Mouse (Mus musculus) right cerebral cortex, postnatal 25 days (tissue): ENCODE data around the gene Ovol2.
A peak's percentile ranks its signal among the peaks of the same experiment; 100 is the strongest.
"Not testable (repeated sequence)": the region's sequence is repeated elsewhere in the genome, so short reads cannot be mapped to it uniquely, and the experiment has no call there.

ENCODE experiments used
- DNase-seq: peaks from one replicate; pipeline ENCODE4 v3.0.0; 2022

The Ovol2 gene

DNA sequence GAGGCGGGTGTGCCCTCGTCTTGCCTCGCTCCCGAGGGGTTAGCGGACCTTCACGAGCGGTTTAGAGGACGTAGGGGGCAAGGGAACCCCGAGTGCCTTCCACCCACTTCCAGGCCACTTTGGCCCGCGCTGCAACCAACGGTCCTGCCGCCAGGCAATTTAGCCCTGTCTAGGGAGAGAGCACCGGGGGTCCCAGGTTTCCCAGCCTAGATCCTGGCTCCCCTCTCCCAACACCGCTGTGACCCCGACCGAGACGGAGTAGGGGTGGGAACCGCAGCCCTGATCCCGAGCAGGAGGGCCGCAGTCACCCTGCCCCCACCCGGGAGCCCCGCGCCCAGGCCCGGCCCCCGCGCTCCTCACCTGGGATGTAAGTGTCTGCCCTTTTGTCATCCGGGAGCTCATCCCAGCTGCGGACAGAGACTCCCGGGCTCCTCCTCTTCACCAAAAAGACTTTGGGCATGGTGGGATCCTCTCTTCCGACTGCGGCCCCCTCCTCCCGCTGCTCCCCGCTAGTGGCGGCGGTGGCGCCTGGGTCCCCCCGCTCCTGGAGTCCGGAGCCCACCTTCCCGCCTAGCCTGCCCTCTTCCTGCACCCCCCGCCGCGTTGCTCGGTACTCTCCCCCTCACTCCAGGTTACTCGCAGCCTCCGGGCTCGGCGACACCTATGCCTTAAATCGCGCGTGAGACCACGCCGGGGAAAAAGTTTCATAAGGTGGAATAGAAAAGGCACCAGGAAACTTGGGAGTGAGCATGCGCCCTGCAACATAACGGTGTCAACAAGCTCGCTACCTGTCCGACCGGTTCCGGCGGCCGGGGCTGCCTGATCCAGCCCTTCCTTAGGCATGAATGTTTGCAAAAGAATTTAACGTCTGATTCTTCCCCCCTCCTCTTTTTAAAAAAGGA is at the start of gene Ovol2:
Ovol2 (minus strand) TSS at position 746 of the 902 bp plus-strand sequence.
- peak; percentile 19 for DNase-seq

DNA sequence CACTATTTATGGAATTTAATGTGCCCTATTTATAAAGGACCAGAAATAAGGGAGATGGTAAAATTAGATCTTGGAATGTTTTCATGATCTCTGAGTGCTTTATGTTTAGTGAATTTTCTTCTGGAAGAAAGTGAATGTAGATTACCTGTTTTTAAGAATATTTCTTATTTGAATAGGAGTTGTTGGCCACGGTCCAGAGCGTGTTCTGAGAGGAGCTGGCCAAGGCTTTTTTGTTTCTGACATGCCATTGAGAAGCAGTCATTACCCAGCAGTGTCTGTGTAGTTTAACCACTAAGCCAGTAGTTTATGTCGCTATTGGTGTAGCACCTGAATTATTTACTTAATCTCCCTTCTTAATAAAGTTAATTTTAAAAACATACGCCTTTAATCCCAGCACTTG is 49.8 kb upstream of the Ovol2 start:
- DNase-seq: no peak

DNA sequence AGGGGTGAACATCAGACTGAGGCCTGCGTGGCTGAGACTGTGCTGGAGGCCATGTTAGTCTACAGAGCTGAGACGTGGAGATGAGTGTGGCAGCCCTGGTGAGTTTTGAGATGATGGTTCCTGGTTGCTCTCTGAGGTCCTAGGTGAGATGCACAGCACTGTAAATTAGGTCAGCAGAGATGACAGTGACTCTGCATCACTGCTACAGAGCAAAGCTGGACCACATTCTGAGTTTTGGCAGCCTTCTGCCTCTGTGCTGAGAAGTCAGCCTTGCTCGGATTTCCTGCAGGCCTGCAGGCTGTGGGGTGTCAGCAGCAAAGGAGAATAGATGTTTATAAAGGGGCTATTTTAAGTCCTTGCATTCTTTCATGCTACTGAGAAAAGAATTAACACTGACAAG is 49.3 kb upstream of the Ovol2 start:
- no peak for DNase-seq

DNA sequence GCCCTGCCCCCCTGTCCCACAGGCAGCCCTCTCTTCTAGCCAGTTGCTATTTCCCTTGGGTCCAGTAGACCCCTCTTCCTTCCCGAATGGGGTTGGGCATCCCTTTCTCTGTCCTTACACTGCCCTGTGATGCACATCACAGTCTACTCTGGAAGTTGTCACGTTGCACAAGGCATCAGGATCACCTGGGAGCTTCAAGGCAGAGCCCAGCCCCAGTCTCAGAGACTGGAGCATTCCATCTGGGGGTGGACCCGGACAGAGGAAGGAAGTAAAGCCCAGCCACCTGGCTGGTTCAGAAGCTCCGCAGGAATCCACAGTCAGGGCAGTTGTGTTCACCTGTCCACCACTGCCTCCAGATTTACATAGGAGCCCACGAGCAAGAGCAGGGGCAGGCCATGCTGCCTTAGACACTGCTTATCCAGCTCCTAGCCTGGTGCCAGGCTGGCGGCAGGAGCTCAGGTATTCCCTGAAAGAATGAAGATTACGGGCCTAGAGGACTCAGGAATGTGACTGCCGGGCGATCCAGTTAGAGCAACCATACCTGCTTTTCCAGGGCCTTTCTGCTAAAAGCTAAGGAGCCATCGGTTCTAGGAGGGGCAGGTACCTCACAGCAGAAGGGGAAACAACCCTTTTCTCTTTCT is 43.2 kb upstream of the Ovol2 start:
- no peak for DNase-seq

DNA sequence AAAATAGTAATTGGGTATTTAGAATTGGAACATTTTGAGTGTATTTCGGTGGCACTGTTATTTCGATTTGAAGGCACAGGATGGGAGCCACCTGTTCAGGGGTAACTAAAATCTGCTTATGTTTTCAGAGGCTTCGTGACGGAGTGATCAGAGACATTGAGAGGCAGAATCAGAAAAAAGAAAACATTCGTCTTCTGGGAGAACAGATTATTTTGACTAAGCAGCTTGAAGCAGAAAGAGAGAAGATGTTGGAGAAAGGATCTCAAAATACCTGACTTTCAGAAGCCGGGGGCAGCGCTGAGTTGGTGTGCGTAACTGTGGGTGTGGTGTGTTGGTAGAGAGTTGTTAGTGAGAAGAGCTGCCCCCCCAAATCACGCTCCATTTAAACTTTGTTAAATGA is 41.1 kb upstream of the Ovol2 start:
- DNase-seq: no peak

DNA sequence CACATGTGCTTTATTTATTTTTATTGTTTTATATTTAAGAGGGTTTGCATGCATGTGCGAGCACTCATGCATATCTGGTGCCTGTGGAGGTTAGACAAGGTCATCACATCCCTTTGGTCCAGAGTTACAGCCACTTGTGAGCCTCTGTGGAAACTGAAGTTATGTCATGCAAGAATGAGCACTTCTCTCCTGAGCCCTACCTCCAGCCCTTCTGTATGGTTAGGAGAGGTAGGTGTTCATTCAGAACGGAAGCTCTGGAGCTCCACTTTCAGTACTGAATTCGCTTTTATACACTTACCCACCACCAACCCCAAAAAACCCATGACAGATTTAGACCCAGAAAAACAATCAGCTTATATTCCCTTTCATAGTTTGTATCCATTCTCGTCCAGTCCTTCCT is 39.6 kb upstream of the Ovol2 start:
- DNase-seq: no peak

DNA sequence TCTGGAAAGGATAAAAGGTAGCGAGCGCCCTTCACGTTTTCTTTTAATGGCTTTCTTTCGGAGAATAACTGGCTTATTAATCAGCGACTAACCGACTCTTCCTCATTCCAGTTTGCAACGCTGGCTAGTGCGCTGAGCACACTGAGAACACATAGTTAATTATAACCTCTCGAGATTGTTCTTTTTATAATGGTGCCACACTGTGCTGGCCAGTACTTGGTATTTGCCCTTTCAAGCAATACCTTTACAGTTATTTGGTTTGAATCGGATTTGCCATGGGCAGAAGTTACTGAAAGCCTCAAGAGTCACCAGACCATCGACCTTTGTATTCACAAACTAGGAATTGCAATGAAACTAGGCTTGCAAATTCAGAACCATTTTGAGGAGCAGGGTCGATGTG is 37.6 kb upstream of the Ovol2 start:
- DNase-seq: no peak

DNA sequence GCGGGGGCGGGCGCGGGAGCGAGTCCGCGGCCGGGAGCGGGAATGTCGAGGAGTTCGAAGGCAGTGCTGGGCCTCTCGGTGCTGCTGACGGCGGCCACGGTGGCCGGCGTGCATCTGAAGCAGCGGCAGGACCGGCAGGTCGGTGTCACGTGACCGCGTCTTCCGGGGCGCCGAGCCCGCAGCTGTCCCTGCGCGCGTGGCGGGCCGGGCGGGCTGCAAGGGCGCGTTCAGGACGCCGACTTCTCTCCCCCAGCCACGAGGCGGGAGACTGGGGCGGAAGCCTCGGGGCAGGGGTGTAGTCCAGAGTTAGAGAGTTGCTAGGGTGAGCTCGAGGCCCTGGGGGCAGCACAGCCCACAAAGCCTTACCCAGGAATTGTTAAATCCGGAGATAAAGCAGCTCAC is 37.1 kb upstream of the Ovol2 start:
- peak; percentile 88 for DNase-seq

DNA sequence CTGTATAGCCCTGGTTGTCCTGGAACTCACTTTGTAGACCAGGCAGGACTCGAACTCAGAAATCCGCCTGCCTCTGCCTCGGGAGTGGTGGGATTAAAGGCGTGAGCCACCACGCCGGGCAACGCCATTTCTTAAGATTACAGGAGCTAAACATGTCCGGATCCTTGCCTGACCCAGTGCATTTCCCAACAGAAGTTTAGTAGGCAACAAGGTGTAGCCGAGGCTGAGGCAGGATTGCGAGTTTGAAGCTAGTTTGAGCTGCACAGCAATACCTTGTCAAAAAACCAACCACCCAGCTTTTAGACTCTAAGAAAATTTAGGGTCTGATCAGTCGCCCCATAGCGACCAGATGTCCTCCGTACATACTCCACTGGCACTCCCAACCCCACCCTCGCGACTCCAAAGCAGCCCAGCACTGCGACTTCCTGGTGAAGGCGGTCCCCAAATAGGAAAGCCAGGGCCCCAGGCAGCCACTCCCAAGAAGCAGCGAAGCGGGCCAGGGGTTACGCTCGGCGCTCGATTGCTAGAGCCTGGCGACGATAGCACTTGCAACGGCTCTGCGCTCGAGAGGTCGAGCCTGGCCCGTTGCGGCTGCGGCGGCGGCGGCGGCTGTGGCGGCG is 36.6 kb upstream of the Ovol2 start, which contains the start of the genes Kat14 and Pet117:
Kat14 (plus strand) TSS at position 584 of the 620 bp plus-strand sequence.
Pet117 (plus strand) TSS at position 597 of the 620 bp plus-strand sequence.
- DNase-seq: peak; percentile 92

DNA sequence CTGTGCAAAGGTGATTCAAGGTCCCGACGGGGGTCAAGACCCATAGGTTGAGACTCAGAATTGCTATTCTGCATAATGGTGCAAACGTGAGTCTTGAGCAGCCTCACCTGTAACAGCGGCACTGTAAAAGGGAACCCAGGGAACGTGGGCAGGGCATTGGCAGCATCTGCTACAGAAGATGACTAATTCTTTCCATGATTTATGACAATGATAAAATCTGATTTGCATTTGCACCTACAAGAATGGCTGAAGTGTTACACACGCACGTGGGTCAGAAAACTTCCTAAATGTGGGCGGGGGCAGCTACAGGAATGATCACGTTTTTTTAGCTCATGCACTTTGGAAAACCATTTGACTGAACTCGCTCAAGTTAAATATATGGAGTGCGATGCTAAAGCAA is 20.9 kb upstream of the Ovol2 start:
- peak; percentile 19 for DNase-seq

DNA sequence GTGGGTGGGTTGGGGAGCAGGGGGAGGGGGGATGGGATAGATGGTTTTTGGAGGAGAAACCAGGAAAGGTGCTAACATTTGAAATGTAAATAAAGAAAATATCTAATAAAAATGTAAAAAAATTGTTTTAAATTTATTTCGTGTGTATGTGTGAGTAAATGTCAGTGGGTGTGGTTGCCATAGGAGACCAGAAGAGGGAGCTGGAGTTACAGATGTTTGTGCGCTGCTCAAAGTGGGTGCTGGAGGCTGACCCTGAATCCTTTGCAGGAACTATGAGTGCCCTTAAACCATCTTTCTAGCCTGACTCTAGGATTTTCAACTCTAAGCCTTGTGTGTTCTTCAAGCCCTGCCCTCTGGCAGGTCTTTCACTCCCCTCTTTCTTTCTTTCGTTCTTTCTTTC is 16.6 kb upstream of the Ovol2 start:
- DNase-seq: no peak

DNA sequence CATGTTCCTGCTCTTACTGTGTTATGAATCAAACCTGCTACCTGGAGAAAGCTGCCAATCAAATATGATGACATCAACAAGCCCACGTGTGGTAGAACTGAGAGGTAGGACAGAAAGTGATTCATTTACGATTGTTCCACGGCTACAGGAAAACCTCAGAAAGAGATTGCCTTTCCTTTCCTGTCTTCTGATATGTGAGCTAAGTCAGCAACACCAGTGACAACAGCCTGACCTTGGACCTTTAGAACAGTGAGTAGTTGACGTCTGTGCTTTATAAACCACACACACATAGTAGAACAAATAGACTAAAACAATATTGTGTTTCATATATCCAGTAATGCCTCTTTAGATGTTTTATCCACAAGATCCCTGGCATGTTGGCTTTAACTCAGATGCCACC is 11.2 kb upstream of the Ovol2 start:
- no peak for DNase-seq

DNA sequence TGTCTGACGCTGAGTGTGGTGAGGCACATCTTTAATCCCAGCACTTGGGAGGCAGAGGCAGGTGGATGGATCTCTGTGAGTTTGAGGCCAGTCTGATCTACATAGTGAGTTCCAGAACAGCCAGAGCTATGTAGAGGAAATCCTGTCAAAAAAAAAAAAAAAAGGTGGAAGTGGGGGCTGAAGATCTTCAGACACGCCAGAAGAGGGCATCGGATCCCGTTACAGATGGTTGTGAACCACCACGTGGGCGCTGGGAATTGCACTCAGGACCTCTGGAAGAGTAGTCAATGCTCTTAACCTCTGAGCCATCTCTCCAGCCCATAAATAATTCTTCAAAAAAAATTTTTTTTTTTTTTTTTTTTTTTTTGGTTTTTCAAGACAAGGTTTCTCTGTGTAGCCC is 6.2 kb upstream of the Ovol2 start:
- DNase-seq: not testable (repeated sequence)

DNA sequence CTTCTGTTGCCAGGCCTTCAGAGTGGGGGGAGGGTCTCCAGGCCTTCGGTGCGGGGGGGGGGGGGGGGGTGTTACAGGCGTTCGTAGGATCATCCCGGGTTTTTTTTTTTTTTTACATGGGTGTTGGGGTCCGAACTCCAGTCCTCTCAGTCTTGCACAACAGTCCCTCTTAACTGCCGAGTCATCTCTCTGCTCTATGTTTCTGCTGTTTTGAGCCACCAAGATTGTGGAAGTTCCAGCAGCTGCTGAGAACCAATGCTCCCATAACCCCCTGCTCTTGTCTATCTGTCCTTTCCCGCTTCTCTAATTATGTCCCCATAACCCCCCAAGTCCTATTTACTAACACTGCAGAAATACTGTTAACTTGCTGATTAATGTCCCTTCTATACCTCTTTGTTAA is 5.8 kb upstream of the Ovol2 start:
- DNase-seq: no peak

DNA sequence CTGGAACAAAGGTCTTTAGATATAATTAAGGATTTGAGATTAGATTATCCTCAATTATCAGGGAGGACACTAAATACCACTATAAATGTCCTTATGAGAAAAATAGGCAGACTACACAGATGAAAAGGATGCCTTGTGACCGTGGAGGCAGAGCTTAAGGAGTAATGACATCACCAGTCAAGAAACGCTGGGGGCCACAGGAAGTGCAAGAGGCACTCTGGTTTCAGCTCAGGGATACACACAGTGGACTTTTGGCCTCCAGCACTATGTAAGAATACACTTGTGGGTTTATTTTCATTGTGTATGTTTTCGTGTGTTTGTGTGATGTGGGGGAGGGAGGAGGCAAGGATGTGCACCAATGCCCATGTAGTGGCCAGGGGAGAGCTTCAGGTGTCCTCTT is 5.3 kb upstream of the Ovol2 start:
- no peak for DNase-seq

DNA sequence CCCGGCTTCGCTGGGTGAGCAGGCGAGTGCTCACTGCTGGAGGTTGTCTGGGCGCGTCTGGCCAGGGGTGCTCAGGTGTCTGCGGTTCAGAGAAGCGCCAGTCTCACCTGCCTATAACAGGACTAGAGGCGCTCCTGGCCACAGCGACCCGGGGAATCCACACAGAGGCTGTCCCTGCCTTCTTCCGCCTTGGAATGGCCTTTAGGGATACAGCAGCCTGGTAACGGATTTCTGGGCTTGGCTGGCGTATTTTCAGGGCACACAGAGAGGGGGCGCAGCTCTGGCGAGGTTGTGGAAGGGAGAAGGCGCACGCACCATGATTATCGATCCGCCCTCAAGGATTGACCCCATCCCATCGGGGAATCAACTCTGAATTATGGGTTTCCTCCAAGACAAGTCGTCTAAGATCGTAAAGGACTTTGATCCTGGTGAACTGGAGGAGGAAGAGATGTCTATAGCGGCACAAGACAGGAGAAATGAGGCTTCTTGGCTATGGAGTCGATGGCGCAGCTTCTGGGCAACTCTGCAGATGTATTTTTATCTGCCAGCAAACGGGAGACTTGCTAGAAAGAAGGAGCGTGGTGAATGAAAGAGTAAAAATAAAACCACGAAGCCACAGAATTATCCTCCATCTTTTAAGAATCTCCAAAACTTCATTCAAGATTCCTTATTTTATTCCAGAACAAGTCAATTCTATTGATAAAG is 1.3 kb upstream of the Ovol2 start:
- DNase-seq: peak; percentile 40

DNA sequence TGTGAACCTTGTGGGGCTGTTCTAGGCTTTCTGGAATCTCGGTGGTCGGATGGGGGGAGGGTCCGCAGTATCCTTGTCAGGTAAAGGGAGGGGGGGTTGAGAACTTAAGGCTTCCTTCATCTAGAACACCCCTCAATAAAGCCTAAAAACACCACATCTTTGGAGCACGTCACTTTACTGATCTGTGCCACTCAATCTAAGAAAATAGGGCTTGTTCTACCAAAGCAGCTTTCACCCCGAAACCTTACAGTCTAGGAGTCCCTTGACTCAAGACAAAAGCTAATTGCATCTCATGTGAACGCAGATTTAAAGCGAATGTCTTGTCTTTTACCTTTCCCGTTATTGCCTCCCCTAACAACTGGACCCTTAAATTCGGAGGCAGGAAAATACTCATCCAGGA is 540 bp upstream of the Ovol2 start:
- no peak for DNase-seq

DNA sequence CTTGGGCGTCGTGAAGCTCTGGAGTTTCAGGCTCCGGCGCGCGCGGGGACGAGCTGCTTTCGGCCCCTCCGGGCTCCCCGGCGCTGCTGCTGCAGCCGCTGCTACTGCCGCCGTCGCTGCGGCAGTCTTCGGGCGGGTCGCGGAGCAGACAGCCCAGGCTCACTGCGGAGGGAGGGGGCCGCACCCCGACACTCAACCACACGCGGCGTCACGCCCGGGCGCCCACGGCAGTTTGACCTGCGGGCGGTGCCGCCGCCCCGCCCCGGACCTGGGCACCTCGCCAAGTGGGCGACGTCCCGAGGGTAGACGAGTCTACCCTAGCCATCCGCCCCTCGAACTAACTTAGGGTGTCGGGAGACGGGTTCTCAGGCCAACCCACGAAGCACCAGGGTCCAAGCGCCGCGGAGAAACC is 980 bp downstream of the Ovol2 start:
- no peak for DNase-seq

DNA sequence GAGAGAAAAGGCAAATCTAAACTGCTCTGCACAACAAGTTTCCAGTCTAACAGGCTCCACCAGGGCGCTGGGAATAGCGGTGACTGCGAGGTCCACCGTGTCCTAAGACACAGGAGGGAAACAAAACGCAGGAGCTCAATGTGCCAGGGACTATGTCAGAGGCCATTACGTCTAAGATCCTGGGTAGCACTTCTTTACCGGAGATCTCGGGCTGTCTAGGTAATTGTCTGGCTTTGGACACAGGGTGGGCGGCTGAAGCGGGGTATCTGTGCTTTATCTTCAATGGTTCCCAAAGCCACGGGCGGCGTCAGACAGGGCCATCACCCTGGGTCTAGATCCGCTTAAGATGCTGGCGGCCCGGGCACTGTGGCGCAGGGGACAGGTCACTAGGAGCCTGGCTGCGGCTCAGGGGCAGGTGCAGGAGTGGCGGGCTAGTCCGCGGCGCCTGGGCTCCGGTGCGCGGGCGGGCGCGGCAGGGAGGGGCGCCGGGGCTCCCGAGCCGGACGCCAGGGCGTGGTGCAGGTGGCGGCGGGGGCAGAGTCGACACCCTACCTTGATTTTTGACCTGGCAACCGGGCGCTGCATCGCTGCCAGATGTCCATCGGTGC is 1.5 kb downstream of the Ovol2 start:
- peak; percentile 33 for DNase-seq

DNA sequence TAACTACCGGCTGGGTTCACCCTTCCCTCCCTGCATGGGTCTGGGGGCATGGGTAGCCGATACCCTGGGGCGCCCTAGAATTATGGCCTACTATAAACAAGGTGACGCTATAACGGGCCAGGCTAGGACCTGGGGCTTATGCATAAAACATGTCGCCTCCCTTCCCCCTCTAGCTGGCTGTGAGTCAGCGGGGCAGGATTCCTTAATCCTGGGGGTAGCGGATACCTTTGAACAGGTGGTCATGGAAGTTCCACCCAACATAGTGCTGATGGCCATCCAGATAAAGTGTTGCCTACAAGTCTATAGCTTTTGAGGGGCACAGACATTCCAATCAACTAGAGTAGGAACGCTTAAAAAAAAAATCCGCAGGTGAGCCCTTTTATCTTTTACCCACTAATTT is 2.0 kb downstream of the Ovol2 start:
- DNase-seq: no peak

DNA sequence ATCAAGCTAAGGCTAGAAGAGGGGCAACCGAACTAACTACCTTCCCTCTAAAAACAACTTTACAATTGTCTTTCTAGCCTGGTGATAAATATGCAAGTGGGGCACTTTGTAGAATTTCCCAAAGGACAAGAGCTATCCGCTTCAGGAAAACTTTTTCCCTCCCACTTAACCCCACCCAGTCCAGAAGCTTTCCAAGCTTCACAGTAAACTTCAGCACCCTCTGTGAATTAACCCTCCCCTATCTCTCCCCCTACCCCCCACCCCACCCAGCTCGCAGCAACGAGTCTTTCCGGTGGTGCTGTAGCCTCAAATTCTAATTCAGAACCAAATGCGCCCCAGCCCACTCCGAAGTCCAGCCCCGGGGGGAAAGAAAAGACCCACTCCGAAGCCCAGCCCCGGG is 2.5 kb downstream of the Ovol2 start:
- DNase-seq: no peak

DNA sequence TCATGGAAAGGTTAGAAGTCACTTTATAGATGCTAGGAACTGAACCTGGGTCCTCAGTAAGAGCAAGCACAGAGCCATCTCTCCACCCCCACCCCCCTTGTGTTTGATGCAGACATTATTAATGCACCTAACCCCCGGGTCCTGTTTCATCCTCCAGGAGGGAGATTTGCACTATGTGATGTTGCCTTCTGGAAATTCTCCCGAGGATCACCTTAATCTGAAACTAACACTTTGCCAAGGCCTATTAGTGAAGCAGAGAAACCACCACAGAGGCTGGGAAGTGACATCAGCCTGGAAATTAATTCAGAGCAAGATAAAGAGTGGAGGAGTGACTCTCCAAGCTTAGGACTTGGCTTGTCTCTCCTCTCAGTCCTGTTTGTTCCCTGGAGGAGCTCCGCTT is 7.7 kb downstream of the Ovol2 start:
- DNase-seq: no peak

DNA sequence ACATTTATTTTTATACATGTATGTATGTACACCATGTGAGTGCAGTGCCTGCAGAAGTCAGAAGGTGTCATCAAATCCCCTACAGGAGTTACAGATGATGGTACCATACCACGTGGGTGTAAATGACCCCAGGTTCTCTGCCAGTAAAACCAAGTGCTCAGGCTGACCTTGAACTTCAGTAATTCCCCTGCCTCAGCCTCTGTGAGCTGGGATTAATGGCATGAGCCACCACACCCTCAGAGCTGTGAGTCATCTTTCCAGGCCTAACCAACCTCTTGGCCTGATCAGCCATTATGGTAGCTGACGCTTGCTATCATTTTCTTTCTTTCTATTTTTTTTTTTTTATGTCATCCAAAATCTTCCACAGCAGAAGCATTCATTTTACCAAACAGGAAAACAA is 20.6 kb downstream of the Ovol2 start:
- no peak for DNase-seq
